Mouse (Mus musculus) layer of hippocampus, postnatal 36 days (tissue): ENCODE data around the gene Uts2. TPM values are rescaled to one million over a fixed set of nuclear protein-coding genes. Genes with fewer than 3 reads are reported as not detected.

Experiments
- DNase-seq, 2 experiments: peaks; one replicate each; pipeline ENCODE4 v3.0.0; 2022
- total RNA-seq, 2 experiments: library from RNA; stranded (reverse); gene quantifications; 2 replicates each; pipeline ENCODE4 v1.2.3; 2021

The Uts2 gene
- total RNA-seq: not detected

- no peak for DNase-seq
Measured at GRCm38 (mm10) chr4:150996797-150997196, at the start of gene Uts2. Uts2 (plus strand) TSS chr4:150997097.

DNA sequence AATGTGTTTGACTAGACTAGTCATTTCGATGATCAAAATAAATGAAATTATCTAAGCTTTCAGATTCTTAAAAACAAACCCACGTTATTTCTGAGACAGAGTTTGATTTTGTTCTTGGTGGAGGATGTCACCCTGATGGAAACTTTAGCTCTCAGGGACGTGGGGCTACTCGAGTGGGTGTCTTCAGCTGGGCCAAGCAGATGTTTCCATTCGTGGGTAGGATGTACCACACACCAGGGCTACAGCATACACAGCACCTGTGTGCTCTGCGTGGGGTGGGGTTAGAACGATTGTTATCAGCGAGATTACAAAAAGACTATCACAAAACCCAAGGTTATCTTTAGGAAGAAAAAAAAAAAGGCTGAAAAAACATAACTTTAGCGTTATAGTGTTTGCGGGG, 45.9 kb upstream of the Uts2 start:
- no peak for DNase-seq

- peak; percentile 23 to 45 for DNase-seq
Measured at GRCm38 (mm10) chr4:150956369-150957105, 40.4 kb upstream of the Uts2 start.

DNA sequence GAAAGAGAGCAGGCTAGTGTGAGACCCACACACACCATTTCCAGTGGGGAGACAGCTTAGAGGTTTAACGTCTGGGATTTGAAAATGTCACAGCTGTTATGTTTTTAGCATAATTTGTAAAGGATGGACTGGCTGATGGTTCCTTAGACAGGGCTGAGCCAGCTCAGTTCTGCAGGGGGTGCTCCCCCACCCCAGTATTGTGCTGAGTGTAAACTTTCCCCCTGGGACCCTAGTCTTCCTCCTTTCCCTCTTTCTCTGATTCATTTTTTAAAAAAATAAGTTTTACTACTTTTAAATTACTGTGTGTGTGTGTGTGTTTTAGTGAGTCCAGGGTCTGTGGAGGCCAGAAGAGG, 39.8 kb upstream of the Uts2 start:
- no peak for DNase-seq

DNA sequence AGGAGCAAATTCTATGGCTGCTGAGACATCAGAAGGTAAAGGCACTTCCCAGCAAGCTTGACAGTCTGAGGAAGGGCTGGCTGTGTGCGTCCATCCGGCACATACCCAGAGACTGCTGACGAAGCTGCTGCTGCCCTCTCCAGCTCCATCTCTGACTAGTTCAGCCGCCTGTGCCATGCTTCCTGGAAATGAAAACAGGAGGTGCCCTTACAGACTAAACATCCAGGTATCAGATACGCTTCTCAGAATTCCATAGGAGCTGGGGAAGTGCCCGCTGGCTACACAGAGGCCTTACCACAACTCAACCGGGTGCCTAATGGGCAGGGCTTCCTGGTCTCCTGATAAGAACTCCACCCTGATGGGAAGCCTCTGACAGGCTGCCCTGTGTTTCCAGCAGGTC, 38.4 kb upstream of the Uts2 start:
- no peak for DNase-seq

- DNase-seq: no peak
Measured at GRCm38 (mm10) chr4:150962231-150962630, 34.7 kb upstream of the Uts2 start.

- DNase-seq: no peak
Measured at GRCm38 (mm10) chr4:150963711-150964110, 33.2 kb upstream of the Uts2 start.

GRCm38 (mm10) chr4:150964635-150965554, 32.0 kb upstream of the Uts2 start:
- DNase-seq: peak; percentile 80 to 85

- DNase-seq: no peak
Measured at GRCm38 (mm10) chr4:150965555-150965951, 31.3 kb upstream of the Uts2 start.

GRCm38 (mm10) chr4:150966556-150966955, 30.3 kb upstream of the Uts2 start:
- peak; percentile 51 to 73 for DNase-seq

DNA sequence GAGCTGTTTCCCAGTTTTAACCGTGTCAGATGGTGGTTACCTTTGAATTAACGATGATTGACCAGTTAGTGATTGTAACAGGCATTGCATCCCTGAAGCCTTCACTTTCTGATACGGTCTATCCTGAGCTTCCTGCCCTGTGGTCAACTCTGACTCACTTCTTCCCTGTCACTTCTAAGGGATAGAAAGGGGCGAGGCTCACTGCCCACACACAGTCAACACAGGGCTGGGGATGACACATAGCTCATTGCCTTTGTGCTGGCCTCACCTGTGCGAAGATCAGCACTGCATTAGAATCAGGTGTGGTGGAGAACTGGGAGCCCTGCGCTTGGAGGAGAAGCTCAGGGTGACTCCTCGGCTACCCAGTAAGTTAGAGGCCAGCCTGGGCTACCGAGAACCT, 27.9 kb upstream of the Uts2 start:
- DNase-seq: no peak

DNA sequence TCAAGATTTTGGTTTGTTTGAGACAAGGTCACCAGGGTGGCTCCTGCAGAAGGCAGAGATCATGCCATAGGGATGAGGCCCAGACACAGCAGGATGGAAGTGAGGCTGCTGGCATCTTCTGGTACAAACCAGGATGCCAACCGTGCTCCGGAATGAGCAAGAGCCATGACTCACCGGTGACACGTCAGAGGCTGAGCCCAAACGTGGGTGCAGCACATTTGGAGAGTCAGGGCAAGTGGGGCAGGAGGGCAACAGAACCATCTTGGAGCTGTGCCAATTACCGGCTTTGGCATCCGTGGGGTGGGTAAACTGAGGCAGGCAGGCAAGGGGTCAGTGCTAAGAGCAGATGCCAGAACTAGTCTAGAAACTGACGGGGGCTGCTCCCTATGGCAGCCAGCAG, 23.6 kb upstream of the Uts2 start:
- DNase-seq: no peak

- no peak for DNase-seq
Measured at GRCm38 (mm10) chr4:150975145-150975544, 21.8 kb upstream of the Uts2 start.

DNA sequence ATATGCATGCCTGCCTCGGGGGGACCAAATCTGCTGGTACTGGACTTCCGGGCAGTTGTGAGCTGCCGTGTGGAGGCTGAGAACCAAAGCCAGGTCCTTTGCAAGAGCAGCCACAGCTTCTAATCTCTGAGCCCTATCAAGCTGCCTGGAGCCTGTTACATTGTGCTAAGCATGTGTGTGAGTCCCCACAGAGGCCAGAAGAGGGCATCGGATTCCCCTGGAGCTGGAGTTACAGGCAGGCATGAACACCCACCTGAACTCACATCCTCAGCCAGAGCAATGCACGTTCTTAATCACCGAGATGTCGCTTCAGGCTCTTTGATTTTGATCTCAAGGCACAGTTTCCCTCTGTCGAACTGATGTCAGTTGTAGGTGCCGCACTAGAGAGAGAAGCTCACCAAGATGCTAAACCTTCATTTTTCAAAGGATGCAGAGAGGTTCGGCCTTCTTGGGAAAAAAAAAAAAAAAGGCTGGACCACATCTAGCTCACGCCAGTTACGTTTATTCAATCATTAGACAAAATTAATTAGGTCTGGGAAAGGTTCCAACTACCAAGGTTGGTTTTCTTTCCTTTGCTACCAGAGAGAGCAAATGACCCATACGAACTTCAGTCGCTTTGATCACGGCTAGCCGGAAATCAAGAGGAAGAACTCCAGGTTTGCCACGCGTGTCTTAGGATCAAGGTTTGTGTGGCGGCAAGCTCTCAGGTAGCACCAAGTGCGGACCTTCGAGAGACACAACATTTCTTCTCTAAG, 18.6 kb upstream of the Uts2 start:
- no peak for DNase-seq

DNA sequence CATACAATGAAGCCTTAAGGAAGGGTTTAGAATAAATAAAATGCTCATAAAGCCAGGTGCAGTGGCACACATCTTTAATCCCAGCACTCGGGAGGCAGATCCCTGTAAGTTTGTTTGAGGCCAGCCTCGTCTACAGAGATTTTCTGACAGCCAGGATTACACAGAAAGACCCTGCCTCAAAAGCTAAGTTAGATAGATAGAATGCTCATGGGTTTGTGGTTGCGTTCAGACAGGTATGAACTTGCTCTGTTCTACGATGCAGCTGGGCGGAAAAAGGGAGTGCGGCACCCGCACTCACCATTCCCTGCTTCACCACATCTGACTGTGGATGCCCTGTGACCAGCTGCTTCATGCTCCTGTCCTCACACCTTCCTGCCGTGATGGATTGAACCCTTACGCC, 17.4 kb upstream of the Uts2 start:
- no peak for DNase-seq

DNA sequence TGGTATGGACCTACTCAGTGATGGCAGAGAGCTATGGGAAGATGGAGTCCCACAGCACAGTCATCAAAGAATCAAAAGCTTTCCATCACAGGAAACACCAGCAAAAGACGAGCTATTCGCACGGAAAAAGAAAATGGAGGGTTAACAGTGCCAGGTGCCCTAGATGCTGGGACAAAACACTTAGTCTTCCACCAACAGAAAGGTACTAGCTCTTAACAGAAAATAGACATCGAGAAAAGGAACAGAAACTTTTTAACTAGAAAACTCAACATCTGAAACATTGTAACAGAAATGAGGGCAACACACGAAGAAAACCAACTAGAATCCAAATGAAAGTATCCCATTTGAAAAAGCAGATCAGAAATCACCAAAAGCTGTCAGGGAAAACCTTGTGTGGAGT, 16.7 kb upstream of the Uts2 start:
- no peak for DNase-seq

GRCm38 (mm10) chr4:150990148-150990547, 6.7 kb upstream of the Uts2 start:
- DNase-seq: no peak

- no peak for DNase-seq
Measured at GRCm38 (mm10) chr4:150998626-150999025, 1.7 kb downstream of the Uts2 start.

DNA sequence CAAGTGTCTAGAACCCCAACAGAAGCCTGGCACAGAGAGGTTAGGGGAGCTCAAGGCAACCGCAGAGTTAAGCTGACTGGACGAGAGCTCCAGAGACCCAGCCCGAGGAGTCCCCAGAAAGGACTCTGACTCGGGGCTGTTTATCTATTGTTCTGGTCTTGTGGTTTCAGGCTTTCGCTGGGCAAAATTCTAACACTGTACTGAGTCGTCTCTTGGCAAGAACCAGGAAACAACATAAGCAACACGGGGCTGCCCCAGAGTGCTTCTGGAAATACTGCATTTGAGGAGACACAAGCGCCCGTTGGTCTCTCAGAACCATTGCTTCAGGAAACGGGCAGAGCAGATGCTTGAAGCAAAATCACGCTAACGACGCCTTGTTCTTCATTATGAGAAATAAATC, 4.5 kb downstream of the Uts2 start:
- no peak for DNase-seq

DNA sequence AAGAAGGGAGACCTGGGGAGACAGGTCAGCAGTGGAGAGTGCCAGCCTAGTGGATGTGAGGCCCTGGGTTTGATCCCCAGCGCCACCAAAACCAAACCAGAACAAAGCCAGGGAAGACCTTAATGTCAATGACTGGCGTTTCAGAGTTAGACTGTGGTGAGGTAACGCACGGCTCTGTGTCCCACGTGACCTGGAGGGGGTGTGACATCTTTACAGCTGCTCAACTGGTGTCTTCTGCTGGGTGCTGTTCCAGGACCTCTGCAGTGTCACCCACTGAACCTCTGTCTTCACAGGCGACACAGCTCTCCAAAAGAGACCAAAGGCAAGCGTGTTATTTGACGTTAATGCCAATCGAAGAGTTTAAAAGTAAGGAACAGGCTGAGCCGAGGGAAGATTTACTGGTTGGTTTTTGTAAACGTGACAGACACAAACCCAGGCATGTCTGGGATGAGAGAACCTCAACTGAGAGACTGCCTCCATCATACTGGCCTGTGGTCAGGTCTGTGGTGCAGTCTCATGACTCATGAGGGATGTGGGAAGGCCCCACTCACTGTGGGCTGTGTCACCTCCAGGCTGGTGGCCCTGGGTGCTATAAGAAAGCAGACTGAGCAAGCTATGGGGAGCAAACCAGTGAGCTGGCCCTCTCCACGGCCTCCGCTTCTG, 8.9 kb downstream of the Uts2 start:
- no peak for DNase-seq

DNA sequence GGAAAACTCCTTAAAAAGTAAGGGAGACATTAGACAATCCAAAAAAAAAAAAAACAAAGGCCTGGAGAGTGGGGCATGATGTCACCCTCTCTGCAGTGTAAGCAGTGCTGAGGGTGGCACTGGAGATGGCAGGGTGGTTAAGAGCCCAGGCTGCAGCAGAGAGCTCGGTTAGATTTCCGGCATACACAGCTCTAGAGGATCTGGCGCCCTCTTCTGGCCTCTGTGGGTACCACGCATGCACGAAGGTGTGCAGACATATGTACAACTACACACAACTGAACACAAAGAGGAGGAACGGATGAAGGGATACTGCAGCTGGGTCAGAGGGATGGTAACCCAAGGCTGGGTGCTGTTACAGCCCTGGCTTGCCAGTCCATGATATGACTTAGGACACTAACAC, 10.0 kb downstream of the Uts2 start:
- DNase-seq: peak in 1 of 2 experiments; percentile 29

- no peak for DNase-seq
Measured at GRCm38 (mm10) chr4:151010316-151010715, 13.4 kb downstream of the Uts2 start.

DNA sequence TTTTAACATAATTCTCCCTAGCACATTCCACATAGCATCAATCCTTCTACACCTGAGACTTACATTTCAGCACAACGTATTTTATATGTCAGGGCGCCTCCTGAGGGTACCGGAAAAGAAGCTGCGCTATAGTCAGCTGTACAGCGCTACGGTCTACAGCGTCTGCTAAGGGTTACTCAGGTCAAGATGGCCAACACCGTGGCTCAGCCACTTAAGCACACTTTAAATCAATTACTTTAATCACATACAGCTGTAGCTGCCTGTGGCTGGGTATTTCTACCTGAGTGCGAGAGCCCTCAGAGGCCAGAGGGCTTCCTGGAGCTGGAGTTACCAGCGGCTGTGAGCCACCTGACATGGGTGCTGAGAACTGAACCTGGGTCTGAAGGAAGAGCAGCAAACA, 19.0 kb downstream of the Uts2 start:
- no peak for DNase-seq
